ENCODE assay signal across 10 mouse cellular contexts in the genomic region with DNA sequence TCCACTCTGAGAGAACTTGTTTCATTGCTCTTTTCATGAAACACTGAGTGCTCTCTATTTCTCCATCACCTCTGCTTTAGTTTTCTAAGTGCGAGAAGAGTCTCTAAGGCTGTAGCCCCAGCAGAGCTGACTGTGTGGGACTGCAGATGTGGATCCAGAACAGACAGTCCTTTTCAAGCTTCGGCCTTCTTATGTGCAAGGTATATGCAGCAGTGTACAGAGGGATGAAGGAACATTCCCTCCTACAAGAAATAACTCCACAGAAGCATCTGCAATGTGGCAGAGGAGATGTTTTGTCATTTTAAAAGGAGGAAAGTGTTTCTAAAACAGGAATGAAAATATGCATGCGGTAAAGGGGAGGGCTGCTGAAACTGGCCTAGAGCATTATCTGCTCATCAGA.
"Had no signal": no experiment of that assay in that cellular context is flagged by ENCODE, and none has a peak within 500 bp of the region (broad histone marks: within the 10 kb centered on the region; RNA-seq: fewer than 3 reads in every experiment).

No protein-coding gene starts in this region.

- DNase-seq: kidney, adult 18-20 months; kidney, adult 9 months; kidney, postnatal 14 days; kidney, postnatal 4 days; left cerebral cortex, postnatal 4 days; liver, postnatal 0 days; lung, embryonic 14.5 days; right cerebral cortex, postnatal 25 days; thymus, adult 18-20 months; thymus, postnatal 36 days had no signal
